Mouse (Mus musculus) layer of hippocampus, adult 8-10 months (tissue): Measurements from ENCODE around the gene Snrpf. TPM values are rescaled to one million over a fixed set of nuclear protein-coding genes. Genes with fewer than 3 reads are reported as not detected.
A peak's percentile ranks its signal among the peaks of the same experiment; 100 is the strongest.
"Not testable (repeated sequence)": the region's sequence is repeated elsewhere in the genome, so short reads cannot be mapped to it uniquely, and the experiment has no call there.

Source experiments
- DNase-seq, 2 experiments: peaks; one replicate each; pipeline ENCODE4 v3.0.0; 2022; ENCODE audit warnings: low spot score in 2 of 2
- total RNA-seq, 4 experiments: library from RNA; stranded (reverse); gene quantifications; 2 replicates each; pipeline ENCODE4 v1.2.4; 2022

Snrpf gene
- total RNA-seq, 4 experiments from 2014 or later: 6.6 to 13.3 (median 10.9) TPM

DNA sequence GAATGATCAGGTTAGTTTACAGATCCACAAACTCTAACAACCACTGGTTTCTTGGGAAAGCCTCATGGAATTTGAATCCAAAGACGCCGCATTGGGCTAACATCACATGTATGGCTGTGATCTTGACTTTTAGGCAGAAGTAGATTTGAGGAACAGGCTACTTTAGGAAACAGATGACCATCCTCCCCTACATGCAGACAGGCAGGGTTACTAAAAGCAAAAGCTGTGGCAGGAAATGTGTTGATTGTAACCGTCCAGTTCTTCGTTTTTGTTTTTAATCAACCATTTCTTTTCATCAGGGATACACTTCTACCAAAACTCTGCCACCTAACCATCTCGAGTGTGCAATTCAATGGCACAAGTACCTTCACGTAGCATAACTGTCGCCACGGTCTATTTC lies 13.5 kb downstream of the Snrpf start:
- DNase-seq: no peak

DNA sequence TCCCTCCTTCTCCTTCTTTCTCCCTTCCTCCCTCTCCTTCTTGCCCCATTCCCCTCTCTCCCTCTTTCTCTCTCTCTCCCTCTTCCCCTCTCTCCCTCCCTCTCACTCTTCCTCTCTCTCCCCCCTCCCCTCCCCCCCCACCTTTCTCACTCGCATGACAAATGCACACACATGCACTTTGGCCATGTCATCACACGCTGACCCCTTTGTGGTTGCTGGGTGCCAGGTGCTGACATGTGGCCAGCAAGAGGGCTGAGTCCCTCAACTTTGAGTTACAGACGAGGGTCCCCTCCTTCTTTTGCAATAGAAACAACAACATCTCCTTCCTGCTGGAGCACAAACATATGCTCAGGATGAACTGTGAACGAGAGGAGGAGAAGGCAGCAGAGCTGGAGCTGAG lies 14.5 kb downstream of the Snrpf start:
- DNase-seq: no peak

DNA sequence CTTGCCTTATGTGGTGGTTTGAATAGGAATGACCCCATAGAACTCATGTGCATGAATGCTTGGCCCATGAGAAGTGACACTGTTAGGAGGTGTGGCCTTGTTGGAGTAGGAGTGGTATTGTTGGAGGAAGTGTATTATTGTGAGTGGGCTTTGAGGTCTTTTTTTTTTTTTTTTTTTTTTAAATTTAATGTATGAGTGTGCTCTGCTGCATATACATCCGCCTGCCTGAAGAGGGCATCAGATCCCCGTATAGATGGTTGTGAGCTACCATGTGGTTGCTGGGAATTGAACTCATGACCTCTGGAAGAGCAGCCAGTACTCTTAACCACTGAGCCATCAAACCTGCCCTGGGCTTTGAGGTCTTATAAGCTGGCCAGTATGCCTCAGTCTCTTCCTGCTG lies 17.3 kb downstream of the Snrpf start:
- no peak for DNase-seq

DNA sequence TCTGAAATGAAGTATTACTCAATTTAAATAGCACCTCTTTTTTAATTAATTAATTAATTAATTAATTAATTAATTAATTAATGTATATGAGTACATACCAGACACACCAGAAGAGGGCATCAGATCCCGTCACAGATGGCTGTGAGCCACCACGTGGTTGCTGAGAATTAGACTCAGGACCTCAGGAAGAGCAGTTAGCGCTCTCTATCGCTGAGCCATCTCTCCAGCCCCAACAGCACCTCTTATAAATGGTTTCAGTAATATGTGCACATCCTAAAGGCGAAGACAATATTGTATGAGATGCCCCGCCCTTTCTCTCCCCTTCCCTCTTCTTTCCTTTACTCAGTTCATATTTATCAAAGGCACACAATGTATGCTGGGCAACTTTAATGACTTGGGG lies 20.8 kb downstream of the Snrpf start:
- no peak for DNase-seq

DNA sequence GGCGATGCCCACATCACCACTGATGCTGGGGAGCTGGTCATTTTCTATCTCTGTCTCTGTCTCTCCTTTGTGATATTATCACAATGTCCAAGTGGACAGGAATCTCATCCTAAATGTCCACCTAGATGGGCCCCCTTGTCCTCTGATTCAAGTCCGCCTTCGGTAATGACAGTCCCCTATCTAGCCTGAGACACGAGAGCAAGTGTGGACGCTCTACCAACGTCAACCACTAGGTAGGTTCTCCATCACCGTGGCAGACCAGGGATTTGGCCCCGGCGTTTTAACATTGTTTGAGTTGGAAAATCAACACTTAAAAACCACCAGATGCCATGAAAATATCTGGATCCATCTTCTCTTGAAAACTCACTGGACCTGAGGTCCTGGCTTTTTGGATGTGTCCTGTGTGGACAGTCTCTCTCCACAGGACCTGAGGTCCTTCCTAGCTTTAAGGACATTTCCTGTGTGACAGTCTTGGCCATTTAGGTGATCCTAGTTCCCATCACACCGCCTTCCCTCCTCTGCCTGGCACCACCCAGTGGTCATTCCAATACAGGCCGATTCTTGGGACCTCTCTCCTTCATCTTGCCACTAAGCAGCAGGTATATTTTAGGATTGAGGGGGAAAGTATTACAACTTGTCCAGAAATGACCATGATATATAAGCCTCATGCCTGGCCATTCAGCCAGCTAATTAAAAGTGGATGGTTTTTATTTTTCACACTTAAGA lies 21.5 kb downstream of the Snrpf start:
- DNase-seq: no peak

DNA sequence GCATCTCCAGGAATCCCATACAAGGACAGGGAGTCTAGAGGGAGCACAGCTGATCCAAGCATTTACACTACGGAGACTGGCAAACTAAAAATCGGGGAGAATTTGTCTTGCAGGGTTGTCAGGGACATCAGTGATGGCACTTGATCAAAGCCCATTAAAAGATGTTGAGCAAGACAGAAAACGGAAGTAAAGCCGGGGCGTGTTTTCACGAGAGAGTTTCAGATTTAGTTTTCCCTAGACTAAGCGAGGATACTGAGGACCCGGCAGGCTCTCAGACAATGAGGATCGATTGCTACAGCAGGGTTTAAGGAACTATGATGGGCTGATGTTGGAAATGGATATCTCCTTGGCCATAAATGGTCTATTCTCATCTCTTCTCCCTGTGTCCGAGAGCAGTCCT lies 22.4 kb downstream of the Snrpf start:
- DNase-seq: no peak

DNA sequence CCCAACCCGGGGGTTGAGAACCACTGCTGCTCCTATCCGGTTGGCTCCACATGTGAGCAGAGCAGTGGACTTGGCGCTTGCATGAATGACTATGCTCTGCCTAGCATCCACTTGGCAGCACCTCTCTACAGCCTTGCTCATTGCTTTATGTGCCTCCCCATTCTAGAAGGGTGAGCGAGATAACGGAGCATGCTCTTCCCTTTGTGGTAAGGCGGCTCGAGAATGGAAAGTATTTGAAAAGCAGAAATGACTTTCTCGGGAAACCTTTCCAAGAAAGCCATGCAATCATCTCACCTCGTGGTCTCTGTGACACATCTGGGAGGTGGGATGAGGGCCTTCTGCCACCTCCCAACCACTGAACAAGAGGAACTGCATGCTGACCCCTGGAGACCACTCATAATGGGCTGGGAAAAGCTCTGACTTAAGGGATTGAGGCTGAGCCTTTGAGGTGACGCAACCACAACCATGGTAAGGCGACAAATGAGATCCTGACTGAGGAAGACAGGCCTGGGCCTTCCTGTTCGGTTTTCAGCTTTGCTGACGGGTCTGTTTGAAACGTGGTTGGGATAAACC lies 24.9 kb downstream of the Snrpf start:
- no peak for DNase-seq

DNA sequence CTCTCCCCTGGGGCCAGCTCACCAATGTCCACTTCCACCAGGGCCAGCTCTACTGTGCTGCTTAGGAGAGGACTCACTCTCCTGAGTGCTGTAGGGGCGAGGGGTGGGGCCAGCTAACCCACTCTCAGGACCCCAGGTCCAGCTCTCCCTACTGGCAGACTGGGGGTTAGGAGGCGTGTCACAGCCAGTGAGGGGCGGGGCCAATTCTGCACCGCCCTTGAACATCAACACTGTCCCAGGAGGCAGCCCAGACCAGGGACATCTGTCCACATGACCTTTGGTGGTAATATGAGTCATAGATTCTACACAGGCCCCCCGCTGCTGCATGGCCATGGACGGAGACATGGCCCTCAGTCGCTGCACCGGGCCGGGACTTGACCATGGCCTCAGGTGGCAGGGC lies 29.7 kb downstream of the Snrpf start:
- DNase-seq: no peak

DNA sequence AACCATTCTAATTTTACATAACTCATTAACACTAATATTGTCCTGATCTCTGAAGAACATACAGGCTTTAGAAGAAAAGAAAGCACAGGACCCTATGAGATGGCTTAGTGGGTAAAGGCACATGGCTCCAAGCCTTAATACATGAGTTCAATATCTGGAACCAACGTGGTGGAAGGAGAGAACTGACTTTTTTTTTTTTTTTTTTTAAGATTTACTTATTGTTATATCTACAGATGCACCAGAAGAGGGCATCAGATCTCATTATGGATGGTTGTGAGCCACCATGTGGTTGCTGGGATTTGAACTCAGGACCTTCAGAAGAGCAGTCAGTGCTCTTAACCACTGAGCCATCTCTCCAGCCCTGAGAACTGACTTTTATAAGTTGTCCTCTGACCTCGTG lies 31.5 kb downstream of the Snrpf start:
- not testable (repeated sequence) for DNase-seq

DNA sequence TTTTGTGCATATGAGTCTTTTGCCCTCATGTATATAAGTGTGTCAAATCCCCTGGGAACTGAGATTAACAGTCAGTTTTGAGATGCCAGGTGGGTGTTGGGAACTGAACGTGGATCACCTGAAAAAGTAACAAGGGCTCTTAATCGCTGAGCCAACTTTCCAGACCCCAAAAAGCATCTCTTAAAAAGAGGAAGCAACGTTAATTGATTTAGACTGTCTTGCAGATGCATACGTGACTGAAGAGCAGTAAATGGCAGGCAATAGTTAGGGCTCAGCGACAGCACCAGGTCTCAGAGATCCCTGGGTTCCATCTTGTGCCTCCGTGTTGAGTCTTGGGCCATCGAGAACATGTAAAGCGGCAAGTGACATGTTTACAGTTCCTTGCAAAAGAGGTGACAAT lies 36.9 kb downstream of the Snrpf start:
- DNase-seq: no peak

DNA sequence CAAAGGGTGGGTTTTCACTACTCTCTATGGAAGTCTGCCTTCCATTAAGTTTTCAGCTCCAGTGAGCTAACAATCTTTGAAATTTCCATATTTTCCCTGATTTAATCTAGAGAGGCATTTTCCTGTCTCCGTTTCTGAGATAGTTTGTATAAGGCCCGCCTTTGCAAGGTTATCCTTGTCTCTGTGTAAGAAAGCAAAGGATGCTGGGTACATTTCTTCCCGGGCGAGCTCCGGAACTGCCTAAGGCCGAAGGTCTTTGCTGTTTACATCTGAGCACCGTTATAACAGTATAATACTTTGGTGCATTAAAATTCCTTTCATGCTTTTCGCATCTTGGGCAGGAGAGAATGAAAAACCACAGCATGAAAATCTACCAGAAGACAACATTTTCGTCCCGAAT lies 39.7 kb downstream of the Snrpf start:
- no peak for DNase-seq

DNA sequence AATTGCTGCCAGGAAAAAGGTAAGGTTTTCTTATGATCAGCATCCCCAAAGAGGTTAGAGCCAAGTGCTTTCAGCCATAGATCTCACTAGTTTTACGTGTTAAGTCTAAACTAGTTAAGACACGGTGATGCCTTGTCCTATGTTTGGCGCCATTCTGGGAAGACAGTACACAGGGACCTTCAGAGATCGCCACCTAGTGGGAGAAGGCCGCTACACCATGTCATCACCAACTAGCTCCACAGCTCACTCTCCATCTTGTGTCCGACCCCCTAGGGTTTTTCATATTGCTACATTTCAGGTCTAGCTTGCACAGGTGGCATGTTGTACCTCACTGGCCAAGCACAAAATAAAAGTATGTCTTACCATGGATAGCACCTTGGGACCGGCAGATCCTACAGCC lies 40.5 kb downstream of the Snrpf start:
- peak; percentile 41 to 77 for DNase-seq

DNA sequence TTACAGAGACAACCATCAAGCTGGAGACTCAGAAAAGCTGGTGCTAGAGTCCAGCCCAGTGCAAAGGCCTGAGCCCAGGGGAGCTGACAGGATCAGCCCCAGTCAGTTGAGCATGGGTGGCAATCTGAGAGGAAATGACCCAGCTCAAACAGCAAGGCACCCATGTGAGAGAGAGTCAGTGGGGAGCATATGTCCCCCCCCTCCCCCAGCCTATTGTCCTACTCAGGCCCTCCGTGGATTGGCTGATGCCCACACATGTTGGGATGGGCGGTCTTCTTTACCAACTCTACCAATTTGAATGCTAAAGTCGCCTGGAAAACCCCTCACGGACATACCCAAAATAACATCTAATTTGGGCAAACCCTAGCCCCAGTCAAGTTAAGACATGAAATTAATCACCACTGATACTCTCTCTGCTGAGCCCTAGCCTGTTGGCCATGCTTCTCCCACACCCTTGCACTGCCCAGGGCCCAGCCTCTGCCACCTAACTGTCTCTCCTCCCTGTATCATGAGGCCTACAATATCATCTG lies 41.7 kb downstream of the Snrpf start:
- no peak for DNase-seq

DNA sequence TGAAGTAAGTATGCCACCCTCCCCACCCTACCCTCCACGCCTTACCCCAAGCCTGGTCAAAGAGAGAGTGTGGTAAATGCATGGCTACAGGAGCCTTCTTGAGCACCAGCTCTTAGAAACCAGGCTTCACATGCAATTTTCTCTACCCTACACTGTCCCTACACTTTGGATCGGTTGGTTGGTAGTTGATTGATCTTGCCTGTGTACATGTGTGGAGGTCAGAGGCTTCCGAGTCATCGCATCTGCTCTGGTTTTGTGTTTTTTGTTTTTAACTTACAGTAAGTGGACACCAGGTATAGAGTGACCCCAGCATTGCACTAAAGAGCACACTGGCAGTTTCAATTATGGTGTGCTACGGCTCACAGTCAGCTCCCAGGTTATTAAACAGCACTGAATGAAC lies 45.3 kb downstream of the Snrpf start:
- no peak for DNase-seq

DNA sequence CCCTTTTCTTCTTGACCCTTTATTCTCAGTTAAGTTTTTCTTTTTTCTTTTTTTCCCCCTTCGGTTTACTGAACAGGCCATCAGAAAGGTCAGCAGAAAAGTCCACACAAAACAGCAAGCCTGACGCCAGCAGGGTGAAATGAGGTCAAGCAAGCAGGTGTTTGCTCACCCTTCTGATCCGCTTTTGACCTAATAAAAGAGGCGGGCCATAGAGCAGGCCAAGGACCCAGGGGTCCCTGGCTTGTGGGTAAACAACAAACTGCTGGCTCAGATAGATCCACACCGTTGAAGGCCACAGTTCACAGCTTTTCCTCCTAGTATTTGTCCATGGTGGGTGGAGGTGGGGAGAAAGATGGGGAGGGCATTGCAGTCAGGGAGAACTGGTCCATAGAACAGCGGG lies 46.3 kb downstream of the Snrpf start:
- no peak for DNase-seq

DNA sequence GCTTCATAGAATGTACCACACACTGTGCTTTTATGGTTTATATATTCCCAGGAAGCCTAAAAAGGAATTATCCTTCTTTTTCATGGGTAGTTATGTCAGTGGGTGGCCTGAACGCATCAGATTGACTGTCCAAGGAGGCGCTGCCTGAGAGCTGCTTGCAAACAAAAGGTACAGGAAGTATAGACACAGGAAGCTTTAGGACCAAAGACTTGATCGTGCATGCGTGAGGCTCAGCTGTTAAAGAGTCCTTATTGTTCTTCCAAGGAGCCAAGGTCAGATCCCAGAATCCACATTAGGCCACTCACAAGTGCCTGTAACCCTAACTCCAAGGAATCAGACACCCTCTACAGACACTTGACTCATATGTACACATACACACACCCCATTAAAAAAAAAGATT lies 47.1 kb downstream of the Snrpf start:
- DNase-seq: no peak

DNA sequence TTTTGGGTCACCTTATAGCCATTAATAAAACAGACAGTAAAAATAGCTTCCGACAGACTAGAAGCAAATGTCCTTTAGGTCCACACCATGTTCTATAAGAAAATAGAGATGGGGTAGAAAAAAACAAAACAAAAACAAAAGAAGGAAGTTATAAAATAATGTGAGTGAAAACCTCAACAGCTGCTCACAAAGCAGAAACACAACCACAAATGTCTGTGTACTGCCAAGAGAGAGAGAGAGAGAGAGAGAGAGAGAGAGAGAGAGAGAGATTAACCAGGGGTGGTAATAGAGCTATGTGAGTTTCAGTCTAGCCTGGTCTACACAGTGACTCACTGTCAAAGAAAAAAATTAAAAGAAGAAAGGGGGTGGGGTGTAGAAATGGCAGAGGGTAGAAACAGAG lies 47.9 kb downstream of the Snrpf start:
- DNase-seq: no peak

DNA sequence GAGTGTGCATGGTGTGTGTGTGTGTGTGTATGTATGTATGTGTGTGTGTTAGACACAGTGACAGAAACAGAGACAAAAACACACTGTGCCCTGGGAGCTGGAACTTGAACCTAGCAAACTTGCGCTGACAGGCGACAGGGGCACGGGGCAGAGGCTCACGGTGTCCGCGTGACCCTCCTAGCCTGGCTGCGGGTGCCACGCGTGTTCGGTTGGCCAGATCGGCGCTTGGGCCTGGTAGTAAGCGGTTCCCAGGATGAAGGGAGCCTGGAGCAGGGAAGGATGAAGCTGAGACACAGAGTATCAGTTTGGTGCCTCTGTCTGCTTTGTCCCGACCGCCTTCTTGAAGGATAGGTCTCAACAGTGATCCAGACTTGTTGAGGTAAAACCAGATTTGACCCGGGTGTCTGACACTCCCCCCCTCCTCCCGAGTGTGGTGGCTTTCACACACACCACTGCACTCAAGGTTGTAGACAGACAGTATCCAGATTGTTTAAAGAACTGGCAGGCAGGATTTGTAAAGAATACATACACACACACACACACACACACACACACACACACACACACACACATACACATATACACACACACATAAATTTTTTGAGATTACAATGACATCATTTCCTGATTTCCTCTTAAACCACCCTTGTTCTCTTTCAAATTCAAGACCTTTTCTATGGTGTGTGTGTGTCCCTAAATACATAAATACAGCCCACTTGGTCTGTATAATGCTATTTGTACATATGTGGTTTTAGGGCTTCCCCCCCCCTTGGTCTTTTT lies 48.9 kb downstream of the Snrpf start, which contains the start of gene Ccdc38:
TSS of gene Ccdc38 (plus strand) at position 202 of the 780 bp plus-strand sequence.
- DNase-seq: no peak

DNA sequence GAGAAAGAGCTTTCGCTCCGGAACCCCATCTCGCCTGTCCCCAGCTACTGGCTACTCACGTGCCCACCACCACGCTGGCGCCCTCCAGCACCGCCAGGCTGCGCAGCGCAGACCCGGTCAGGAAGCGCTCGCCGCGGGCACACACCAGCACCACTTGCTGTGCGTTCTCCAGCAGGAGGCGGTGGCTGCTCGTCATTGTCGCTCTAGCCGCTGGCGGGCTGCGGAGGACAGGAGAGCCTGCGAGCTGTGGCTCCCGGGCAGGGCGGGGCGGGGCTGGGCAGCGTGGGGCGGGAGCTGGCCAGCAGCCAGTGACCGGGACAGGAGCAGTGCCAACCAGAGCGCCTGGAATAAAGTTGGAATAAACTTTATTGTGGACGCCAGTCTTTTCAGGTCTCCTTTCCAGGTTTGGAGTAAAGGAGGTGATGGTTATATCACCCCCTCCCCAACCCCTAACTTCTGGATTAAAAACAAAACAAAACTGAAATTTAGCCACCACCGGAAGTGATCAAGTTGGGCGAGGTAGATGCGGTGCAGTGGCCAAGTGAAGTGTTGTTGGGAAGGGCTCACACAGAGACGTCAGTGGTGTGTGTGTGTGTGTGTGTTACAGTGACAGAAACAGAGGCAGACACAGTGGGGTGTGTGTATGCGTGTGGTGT lies 49.6 kb downstream of the Snrpf start, which contains the start of gene Amdhd1:
TSS of gene Amdhd1 (minus strand) at position 259 of the 656 bp plus-strand sequence.
- DNase-seq: peak; percentile 11 to 31

DNA sequence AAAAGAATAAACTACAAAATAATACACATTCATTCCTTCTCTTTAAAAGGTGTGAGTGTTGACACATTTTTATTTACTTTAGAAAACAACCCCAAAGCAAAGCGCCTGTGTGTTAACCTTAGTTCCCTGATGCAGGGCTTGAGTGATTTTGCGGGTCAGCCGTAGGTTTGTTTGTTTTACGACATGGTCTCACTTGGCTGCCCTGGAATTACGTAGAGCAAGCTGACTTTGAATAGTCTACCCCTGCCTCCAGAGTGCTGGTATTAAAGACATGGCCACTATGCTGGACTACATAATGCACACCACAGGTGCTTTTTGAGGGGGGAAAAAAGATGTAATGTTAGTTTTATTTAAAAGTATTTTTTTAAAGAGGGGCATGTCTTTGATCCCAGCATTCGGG lies 50.7 kb downstream of the Snrpf start:
- DNase-seq: no peak

DNA sequence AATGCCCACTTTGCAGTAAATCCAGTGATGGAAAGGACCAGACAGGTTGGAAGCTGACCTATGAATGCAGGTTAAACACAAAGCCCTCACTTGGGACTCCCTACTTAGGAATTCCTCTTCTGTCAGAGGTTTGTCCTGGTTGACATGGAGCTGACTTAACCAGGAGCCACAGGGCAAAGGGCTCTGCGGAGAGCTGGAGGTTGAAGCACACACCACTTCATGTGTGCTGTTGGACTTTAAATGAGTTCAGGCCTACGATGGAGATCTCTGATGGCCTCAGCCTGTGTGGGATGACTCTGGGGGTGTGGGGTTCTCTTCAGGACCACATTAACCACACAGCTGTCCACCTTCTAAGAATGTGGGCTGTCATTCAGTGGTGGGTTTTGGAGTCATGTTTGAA lies 51.2 kb downstream of the Snrpf start:
- no peak for DNase-seq
